Mouse (Mus musculus) small intestine, adult 2 months (tissue): ENCODE data around the gene Gm20696.

ENCODE experiments used
- CTCF ChIP-seq: fragments of 200-500 bp; IDR thresholded peaks from 2 replicates; pipeline ENCODE4 v1.5.1; 2012; ENCODE audit warnings: low read depth, mild to moderate bottlenecking, control low read depth, inconsistent platforms, low read length, moderate library complexity, mixed read lengths; ENCODE audit not compliant: insufficient replicate concordance, insufficient read length; ENCODE audit errors: extremely low read depth
- POLR2A ChIP-seq: fragments of 200-500 bp; IDR thresholded peaks from 2 replicates; pipeline ENCODE4 v1.6.1; 2012; ENCODE audit warnings: low read depth, mild to moderate bottlenecking, control low read depth, inconsistent platforms, low read length, moderate library complexity

DNA sequence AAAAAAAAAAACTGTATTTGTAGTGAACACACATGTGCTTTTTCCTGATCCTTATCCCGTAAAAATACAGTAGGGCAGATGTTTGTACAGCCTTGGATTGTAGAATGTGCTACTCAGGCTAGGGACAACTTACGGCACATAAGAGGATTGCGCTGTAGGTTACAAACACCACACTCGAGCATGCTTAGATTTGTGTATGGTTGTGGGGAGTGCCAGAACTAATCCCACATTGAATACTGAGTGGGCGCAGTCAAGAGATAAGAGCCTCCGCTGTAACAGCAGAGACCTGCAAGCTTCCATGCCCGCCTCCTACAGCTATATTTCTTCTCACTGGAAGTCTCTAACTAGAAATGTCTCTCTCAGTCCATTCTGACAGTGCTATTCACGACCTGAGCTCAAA lies 431.0 kb downstream of the Gm20696 start:
- TF ChIP-seq POLR2A (no peak), CTCF (no peak)
